Comparison of ENCODE assay signal across 1 mouse cellular context in the genomic region with DNA sequence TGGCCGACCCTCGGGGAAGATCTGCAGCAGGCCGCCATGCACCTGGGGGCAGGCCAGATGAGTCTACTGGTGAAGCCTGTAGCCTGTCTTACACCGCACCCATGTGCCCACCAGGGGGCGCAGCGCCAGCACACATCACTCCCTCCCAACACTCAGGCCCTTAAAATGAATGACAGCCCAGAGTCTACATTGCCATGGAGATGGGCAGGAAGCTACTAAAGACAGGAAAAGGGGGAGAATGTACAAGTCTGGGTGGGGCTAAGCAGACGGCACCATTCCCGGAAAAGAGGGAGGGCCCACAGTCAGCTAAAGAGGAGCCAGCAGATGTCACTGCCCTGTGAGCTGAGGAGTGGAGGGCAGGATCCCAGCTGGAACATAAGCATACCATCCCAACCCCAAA.
TF ChIP-seq lines count a peak whose summit lies in the region.

No protein-coding gene starts in this region.

TF ChIP-seq in myocyte, 11 proteins besides CTCF, POLR2A, EP300 and RAD21:
- TF ChIP-seq SRF (IDR thresholded peaks at IDR 0.05; ENCODE audit: control insufficient read depth, insufficient read length, low read depth) = no peak
- no peak for TF ChIP-seq REST (IDR thresholded peaks at IDR 0.05; ENCODE audit: insufficient read depth, insufficient read length)
- TF ChIP-seq MAX (IDR thresholded peaks at IDR 0.05; ENCODE audit: low read depth) = no peak
- TF ChIP-seq TCF3 (IDR thresholded peaks at IDR 0.05; ENCODE audit: insufficient read length, low read depth) = no peak
- TF ChIP-seq MYOG (IDR thresholded peaks at IDR 0.05; ENCODE audit: control insufficient read depth in 1 of 3, insufficient read depth in 1 of 3, insufficient read length in 2 of 3, low read depth in 2 of 3) = no peak
- TF ChIP-seq USF1 (IDR thresholded peaks at IDR 0.05; ENCODE audit: low read depth) = no peak
